Mouse (Mus musculus): ENCODE data around the gene Kcne3. TPM values are rescaled to one million over a fixed set of nuclear protein-coding genes. Genes with fewer than 3 reads are reported as not detected.
A peak's percentile ranks its signal among the peaks of the same experiment; 100 is the strongest.

The Kcne3 gene
- total RNA-seq, 2 experiments from 2014 or later = 0.54 to 1.2 TPM

DNA sequence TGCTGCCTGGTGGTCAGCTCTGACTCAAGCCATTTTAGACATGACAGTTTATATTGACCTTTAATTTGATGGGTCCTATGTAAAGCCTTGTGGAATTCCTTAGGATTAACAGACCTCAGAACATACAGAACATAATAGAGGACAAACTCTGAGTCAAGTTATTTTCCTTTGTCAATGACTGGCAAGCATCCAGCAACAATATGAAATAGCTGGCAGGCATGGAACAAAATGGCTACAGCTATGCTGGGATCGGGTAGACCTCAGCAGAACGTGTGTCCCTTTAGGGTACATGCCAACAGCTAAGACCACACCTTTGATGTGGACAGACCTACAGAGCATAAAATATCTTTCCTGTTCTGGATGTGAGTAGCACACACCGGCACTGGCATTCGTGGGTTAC, 12.8 kb upstream of the Kcne3 start:
- Histone ChIP-seq H3K4me3 (no peak overlapping the region), H3K27ac (no peak overlapping the region)
- TF ChIP-seq CTCF (conservative IDR thresholded peaks at IDR 0.05) = no peak
- DNase-seq (ENCODE audit: low spot score in 2 of 2) = no peak

DNA sequence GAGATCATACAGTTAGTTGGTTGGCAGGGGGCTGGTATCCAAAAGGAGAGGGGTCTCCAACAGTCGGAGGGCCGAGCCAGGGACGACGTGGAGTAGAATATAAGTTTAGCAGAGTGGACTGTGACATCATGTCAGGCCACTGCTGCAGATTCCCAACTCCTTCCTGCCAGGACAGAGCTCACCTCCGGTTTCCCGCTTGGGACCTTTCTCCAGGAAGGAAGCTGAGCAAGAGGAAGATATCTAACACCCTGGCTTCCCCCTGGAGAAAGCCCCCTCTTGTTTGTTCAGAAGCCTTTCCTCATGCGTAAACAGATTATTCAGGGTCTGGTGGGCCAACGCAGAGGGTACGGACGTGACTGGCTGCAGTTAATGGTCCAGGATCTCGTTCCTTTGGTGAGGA, 7.6 kb upstream of the Kcne3 start:
- Histone ChIP-seq H3K4me3 (no peak overlapping the region), H3K27ac (no peak overlapping the region)
- DNase-seq (ENCODE audit: low spot score in 2 of 2) = no peak
- TF ChIP-seq CTCF (conservative IDR thresholded peaks at IDR 0.05) = no peak

DNA sequence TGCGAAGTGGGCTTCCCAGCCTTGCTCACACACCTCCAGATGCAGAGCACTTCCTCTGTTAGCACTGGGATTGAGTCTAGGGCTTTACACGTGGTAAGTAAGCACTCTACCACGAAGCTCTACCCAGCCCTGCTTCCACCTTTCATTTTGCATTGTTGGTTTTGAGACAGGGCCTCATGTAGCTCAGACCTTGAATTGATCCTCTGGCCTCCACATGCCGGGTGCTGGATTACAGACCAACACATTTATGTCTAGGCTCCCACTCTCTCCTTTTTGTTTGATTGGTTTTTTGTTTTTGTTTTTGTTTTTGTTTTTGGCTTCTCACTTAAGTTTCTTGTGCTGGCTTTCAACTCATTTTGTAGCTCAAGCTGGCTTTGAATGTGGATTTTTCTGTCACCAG, 5.5 kb upstream of the Kcne3 start:
- TF ChIP-seq CTCF (conservative IDR thresholded peaks at IDR 0.05) = no peak
- H3K27ac ChIP-seq = no peak overlapping the region
- DNase-seq (ENCODE audit: low spot score in 2 of 2) = no peak
- no peak overlapping the region for H3K4me3 ChIP-seq

DNA sequence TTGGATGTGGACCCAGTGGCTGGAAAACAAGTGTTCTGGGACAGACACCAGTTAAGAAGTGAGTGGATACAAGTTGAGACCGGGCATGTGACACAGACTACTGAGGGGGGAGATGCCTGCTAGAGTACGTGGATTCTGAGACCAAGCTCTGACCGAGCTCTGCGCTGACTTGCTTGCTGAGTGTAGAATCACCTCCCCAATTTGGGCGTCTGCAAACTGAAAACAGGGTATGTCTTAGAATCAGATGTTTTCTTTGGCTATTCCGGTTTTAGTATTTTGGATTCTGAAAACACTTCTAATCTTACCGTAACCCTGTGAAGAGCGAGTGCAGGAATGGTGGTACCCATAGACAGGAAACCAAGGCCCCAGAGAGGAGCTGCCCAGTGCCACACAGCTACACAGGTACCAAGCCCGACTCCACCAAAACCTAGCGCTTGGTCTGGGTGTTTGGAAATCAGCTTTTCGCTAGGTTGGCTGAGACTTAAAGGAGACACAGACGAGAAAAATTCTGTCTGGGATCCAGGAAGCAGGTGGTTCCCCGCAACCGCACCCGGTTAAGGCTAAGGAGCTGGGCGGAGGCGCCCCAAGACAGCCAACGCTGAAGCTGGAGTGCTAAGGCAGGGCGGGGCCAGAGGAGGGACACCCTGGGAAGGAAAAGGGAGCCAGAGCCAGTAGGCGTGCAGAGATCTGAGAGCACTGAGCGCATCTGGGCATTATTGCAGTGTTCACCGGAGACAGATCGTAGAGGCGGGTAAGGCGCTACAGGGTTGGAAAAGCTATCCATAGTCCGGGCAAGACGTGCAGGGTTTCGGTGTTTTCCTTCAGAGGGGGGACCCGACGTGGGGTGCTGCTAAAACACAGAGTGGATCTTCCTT, 2.0 kb downstream of the Kcne3 start:
- peak; percentile 41 to 55 for DNase-seq (ENCODE audit: low spot score in 2 of 2)
- no peak for TF ChIP-seq CTCF (conservative IDR thresholded peaks at IDR 0.05)

DNA sequence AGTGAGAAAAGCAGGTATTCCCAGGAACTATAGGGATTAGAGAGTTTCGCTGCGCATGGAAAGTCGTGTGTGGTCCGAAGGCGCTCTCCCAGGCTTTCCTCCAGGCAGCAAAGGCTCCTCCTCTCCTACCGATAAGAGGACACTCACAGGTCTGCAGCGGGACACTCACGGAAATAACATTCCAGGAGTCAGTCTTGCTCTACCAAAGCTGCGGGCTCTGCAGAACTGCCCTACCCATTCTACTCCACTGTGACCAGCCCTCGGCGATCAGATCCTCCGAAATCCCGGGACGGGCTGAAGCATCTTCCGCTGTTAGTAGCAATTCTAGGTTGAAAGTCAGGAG, 2.6 kb downstream of the Kcne3 start:
- Histone ChIP-seq H3K4me3 (peak overlapping the region; percentile 44), H3K27ac (no peak overlapping the region)
- TF ChIP-seq CTCF (conservative IDR thresholded peaks at IDR 0.05) = no peak
- no peak for DNase-seq (ENCODE audit: low spot score in 2 of 2)

More for the DNA sequence above, 2.0 kb downstream of the Kcne3 start:
- no peak overlapping the region for H3K27ac ChIP-seq
- peak overlapping the region; percentile 44 for H3K4me3 ChIP-seq

DNA sequence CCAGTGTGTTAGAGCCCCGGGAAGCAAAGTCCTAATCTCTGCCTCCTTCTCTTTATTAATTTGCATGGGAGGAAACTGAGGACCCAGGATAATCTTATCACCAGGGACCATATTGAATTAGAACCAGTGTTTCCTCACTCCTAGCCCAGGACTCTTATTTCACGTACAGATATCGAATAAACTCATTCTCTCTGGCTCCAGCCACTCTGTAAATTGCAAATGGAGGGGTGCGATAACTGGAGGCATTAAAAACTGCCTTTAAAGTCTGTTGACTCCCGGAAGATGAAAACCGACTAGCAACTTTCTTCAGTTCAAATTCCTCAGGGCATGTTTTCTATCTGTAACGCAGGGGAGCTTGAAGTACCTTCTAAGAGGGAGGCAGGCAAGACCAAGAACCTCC, 3.1 kb downstream of the Kcne3 start:
- DNase-seq (ENCODE audit: low spot score in 2 of 2) = no peak
- no peak for TF ChIP-seq CTCF (conservative IDR thresholded peaks at IDR 0.05)
- Histone ChIP-seq H3K4me3 (no peak overlapping the region), H3K27ac (no peak overlapping the region)

DNA sequence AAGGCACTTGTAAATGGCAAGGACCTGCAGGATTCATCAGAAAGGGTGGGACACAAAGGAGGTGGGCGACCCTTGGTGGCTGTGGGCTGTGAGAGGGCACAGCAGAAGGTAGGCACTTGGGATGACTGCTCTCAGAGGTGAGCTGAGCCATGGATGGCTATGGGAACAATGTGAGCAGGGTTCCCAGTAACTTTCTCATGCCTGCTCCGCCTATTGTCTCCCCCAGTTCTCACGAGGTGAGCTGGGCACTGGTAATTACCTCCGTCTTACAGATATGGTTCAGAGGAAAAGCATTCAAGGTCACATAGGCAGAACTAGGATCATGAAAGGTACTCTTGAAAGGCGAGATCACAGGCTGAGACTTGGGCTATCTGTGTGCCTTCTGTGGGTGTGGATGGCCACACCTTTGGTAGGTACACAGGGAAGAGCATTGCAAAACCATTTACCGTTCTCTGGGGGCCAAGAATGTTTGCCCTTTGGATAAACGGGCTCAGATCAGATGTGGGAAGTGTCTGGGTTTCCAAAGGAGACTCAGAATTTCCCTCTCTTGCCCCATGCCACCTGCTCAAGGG, 3.6 kb downstream of the Kcne3 start:
- no peak for TF ChIP-seq CTCF (conservative IDR thresholded peaks at IDR 0.05)
- no peak for DNase-seq (ENCODE audit: low spot score in 2 of 2)
- no peak overlapping the region for H3K27ac ChIP-seq
- no peak overlapping the region for H3K4me3 ChIP-seq

DNA sequence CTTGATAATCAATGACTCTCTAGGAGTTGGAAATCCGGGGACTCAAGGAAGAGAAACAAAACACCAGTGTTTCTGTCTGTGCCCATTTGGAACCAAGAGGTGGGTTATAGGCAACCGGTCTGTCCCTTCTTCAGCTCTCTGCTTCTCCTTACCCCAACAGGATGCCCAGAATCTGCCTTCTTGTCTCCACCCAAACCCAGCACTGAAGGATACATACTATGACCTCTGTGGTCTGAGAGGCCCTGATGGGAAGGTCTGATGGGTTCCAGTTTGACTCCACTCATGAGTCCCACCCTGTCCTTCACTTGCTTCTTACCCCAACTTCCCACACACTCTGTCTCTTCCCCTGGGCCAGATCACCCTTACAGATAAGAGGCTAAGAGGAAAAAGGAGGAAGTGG, 4.9 kb downstream of the Kcne3 start:
- no peak for TF ChIP-seq CTCF (conservative IDR thresholded peaks at IDR 0.05)

DNA sequence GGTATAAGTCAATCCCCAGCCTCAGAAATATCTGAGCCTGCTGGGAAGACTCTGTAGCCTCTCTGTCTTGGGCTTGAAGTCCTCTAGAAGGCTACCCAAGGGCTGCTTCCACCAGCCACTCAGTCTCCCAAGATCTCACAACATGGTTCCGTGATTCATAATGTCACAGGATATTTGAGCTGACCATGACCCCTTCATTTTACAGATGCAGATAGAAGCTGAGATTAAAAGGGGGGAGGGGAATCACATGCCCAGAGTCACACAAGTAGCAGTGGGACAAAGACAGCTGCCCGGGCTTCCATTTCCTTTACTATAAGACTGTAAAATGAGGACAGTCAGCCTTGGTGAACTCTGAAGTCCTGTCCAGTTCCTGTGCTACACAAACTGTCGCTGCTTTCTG, 5.3 kb downstream of the Kcne3 start:
- H3K27ac ChIP-seq = no peak overlapping the region
- no peak for TF ChIP-seq CTCF (conservative IDR thresholded peaks at IDR 0.05)
- no peak for DNase-seq (ENCODE audit: low spot score in 2 of 2)
- no peak overlapping the region for H3K4me3 ChIP-seq

More for the DNA sequence above, 4.9 kb downstream of the Kcne3 start:
- H3K27ac ChIP-seq = no peak overlapping the region
- no peak overlapping the region for H3K4me3 ChIP-seq
- DNase-seq (ENCODE audit: low spot score in 2 of 2) = no peak

DNA sequence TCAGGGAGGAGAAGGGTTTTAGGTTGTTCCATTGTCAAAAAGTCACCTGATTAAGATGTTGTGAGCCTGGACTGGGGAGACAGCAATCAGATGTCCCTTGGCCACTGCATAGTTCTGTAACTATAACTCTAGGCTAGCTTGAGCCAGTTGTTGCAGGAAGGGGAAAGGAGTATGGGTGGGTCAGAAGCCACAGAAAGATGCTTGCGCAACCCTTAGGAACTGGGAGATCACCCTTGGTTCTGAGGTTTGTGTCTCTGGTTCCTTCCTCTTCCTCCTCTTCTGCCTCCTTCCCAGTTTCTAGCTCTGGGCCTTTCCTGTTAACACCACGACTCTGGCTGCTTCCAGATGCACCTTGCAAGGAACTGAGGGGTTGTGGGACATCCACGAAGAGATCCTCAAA, 6.1 kb downstream of the Kcne3 start:
- no peak for DNase-seq (ENCODE audit: low spot score in 2 of 2)
- no peak overlapping the region for H3K27ac ChIP-seq
- TF ChIP-seq CTCF (conservative IDR thresholded peaks at IDR 0.05) = no peak
- no peak overlapping the region for H3K4me3 ChIP-seq

DNA sequence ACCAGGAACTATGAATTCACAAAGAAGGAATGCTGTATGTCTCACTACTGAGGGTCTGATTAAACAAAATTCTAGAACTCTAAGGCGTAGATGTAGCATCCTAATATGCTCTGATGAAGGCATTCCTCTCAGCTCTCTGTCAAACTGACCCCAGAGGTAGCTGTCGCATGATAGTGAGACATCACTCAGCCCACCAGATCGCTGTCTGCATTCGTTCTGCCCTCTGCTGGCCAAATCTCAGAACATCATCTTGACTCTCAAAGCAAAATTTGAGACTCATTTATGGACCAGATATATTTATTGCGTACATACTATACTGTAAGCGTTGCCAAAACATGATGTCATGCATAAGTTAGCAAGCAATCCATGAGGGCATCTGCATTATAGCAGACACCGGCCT, 11.3 kb downstream of the Kcne3 start:
- peak; percentile 85 for TF ChIP-seq CTCF (conservative IDR thresholded peaks at IDR 0.05)
- H3K4me3 ChIP-seq = no peak overlapping the region
- H3K27ac ChIP-seq = no peak overlapping the region
- peak; percentile 7 to 66 for DNase-seq (ENCODE audit: low spot score in 2 of 2)

DNA sequence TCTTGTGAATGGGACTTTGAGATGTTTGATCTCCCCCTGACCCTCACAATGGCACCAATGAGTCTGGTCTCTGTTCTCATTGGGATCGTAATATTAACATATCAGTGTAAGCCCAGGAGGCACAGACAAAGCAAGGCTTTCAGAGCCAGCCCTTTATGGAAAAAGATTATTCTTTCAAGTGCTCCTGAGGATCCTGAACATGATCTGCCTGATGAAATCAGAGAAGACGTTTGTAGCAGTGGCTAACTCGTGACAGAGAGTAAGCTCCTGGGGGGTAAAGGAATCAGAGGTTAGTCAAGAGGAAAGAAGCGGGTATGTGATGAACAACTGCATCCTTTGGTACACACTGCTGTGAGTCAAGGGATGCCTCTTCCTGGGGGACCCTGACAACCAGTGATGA, 13.9 kb downstream of the Kcne3 start:
- no peak overlapping the region for H3K27ac ChIP-seq
- no peak overlapping the region for H3K4me3 ChIP-seq
- DNase-seq (ENCODE audit: low spot score in 2 of 2) = no peak
- no peak for TF ChIP-seq CTCF (conservative IDR thresholded peaks at IDR 0.05)

DNA sequence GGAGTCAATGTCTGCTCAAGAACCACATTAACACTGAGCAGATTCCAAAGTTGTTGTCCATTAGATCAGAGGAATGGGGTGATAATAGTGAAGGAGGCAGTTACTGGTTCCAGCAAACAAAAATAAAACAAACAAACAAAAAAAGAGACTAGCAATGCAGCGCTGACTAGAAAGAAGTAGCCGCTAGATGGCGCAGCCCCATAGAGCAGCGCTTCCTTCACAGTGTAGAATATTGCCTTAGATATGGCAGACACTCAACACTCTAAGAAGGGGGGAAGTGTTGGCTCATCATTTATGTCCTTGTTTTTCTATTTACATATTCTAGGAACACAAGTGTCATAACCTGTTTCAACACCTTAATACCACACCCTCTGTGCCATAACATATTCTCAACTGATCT, 14.5 kb downstream of the Kcne3 start:
- Histone ChIP-seq H3K4me3 (peak overlapping the region; percentile 44), H3K27ac (peak overlapping the region; percentile 56; the same call in 1 of the 2 replicates)
- peak; percentile 66 to 73 for DNase-seq (ENCODE audit: low spot score in 2 of 2)
- TF ChIP-seq CTCF (conservative IDR thresholded peaks at IDR 0.05) = peak; percentile 90

DNA sequence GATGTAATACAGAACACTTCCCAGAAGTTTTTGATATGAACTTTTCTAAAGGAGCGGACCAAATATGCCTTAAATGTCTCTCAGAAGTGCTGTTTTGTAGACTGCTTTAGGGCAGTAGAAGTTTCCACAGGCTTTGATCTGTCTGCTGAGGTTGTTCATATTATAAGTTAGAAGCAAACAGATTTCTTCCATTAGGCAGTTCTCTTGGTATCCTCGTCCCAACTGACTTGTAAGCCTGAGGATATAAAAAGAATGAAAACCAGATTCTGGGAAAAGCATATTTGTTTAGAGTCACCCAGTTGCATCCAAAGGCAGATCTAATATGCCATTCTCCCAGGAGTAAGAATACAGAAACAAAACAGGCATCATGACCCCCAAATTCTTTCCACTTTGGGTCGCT, 24.9 kb downstream of the Kcne3 start:
- no peak for DNase-seq (ENCODE audit: low spot score in 2 of 2)
- TF ChIP-seq CTCF (conservative IDR thresholded peaks at IDR 0.05) = no peak
- no peak overlapping the region for H3K27ac ChIP-seq
- no peak overlapping the region for H3K4me3 ChIP-seq
